Mouse (Mus musculus) bone marrow, adult 2 months (tissue): ENCODE measurements at regions not wholly inside any gene's neighbourhood (a gene's known extent, or its start where the extent isn't known, plus 50 kb on each side); places are given as distances from the start of the nearest gene placed in this dataset.

ENCODE experiments used
- CTCF ChIP-seq: fragments of 200-500 bp; IDR thresholded peaks from 2 replicates; pipeline ENCODE4 v1.5.1; 2011; ENCODE audit warnings: low read length, control low read depth; ENCODE audit not compliant: control insufficient read depth, insufficient read depth
- POLR2A ChIP-seq: fragments of 200-500 bp; IDR thresholded peaks from 2 replicates; pipeline ENCODE4 v1.6.1; 2011; ENCODE audit warnings: low read depth, mild to moderate bottlenecking, control low read depth, low read length, borderline replicate concordance; ENCODE audit not compliant: control insufficient read depth

DNA sequence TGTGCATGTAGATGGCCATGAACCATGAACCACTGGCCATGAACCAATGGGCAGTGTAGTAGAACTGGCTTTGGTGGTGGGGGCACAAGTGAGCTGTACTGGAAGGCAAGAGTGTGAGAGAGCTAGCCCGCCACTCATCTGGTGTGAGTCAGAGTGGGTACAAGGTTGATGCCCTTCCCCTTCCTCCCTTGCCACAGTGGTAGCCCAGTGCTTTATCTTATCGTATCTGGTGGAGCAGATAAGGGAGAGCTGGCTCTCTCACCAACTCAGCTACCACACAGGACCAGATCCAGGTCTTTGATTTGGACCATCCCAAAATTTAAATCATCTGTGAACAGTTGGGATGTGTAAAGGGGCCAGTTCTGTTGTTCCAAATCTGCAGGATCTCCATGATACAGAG lies 173.9 kb downstream of the Kdr start:
- TF ChIP-seq POLR2A (no peak), CTCF (no peak)
